Mouse (Mus musculus) cortical plate, adult 2 months (tissue): ENCODE measurements at regions not wholly inside any gene's neighbourhood (a gene's known extent, or its start where the extent isn't known, plus 50 kb on each side); places are given as distances from the start of the nearest gene placed in this dataset.

Experiments used
- CTCF ChIP-seq: fragments of 200-500 bp; IDR thresholded peaks from 2 replicates; pipeline ENCODE4 v1.5.1; 2011; ENCODE audit warnings: mild to moderate bottlenecking, control low read depth, low read length; ENCODE audit not compliant: insufficient read depth; ENCODE audit errors: extremely low read depth
- POLR2A ChIP-seq: fragments of 200-500 bp; IDR thresholded peaks from 2 replicates; pipeline ENCODE4 v1.6.1; 2011; ENCODE audit warnings: mild to moderate bottlenecking, low read length, control low read depth; ENCODE audit not compliant: insufficient read depth; ENCODE audit errors: extremely low read depth

DNA sequence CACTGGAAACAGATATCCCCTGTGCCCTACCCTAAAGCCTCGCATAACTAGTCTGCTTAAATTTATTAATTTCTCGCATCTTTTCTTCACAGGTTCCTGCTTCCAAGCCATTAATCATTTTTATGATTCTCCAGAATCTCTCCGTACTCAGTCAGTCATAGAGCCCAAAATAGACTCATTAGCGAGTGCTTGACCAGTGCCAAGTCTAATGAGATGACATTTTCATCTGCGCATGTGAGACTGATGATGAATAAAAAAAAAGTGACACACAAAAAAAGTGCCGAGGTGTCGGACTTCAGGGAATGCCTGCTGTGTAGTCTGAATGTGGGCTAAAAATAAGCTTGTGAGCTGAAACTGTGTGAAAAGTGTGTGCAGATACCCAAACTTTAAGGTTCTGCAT, 243.3 kb downstream of the Otol1 start:
- TF ChIP-seq CTCF (no peak), POLR2A (no peak)
